Mouse (Mus musculus) natural killer cell, adult 2 months (primary cell): ENCODE results near the gene AI597479.

Source experiments
- DNase-seq, 2 experiments: peaks; one replicate each; pipeline ENCODE4 v3.0.0; 2022; ENCODE audit warnings: low spot score in 2 of 2

Gene AI597479

GRCm38 (mm10) chr1:43159429-43159828 lies 60.9 kb downstream of the AI597479 start:
- DNase-seq = no peak

GRCm38 (mm10) chr1:43162394-43162793 lies 63.9 kb downstream of the AI597479 start:
- DNase-seq = no peak

- DNase-seq = peak in 1 of 2 experiments; percentile 9
These were observed 64.6 kb downstream of the AI597479 start for GRCm38 (mm10) chr1:43163084-43163466.

- peak; percentile 55 to 65 for DNase-seq
These were observed 65.2 kb downstream of the AI597479 start for GRCm38 (mm10) chr1:43163467-43164418.

GRCm38 (mm10) chr1:43164582-43164981 lies 66.1 kb downstream of the AI597479 start:
- DNase-seq = no peak
